Mouse (Mus musculus): ENCODE measurements around the gene Kcnf1.

The Kcnf1 gene

DNA sequence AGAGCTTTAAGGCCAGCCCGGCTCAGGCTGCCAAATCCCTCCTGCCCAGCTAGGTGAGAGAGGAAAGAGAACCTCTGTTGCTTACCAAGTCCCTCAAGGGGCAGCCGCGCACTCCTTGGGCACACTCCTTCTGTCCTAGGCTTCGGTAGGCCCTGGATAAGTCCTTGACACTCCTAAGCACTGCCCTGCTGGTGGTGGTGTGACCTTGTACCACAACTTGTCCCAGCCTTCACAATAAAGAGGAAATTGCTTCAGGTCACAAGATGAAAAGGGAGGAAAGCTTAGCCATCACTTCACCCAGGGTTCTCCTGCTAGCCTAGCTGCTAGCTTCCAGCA, at the start of gene Kcnf1:
Gene Kcnf1, minus strand, starts transcription at position 132 of the 336 bp plus-strand sequence.
- DNase-seq (ENCODE audit: low read depth, low spot score) = no peak

DNA sequence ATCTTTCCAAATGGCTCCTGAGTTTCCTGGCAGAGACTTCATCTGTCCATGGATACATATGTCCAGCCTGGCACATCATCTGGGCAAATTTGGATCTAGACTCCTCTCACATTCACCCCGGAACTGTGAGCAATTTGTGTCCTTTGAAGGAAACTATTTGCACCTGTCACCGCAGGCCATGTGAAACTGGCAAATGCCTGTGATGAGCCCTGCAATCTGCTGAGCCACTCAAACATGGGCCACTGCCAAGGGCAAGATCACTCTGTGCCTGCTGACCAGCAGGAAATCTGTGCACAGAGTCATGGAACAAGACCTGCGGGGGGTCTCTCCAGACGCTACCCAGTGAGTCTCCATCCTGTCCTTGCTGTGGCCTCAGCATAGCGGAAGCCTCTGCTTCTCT, 48.3 kb upstream of the Kcnf1 start:
- DNase-seq (ENCODE audit: low read depth, low spot score) = no peak

DNA sequence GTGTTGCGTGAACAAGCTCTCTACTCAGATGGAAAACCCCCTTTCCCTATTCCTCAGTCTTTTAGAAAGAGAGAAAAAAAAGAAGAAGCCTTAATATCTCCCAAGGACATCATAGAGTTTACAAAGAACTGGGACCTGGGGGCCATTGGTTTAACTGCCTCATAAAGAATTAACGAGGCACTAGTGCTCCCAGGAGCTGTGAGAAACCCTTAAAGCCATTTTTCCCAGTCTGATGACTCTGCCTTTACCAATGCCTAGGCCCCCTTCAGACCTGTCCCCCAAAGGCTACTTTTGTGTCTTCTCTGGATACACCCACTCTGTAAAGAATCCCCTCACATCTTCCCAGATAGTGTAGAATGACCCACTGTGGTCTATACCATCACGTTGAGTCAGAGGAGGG, 46.4 kb upstream of the Kcnf1 start:
- DNase-seq (ENCODE audit: low read depth, low spot score) = no peak

DNA sequence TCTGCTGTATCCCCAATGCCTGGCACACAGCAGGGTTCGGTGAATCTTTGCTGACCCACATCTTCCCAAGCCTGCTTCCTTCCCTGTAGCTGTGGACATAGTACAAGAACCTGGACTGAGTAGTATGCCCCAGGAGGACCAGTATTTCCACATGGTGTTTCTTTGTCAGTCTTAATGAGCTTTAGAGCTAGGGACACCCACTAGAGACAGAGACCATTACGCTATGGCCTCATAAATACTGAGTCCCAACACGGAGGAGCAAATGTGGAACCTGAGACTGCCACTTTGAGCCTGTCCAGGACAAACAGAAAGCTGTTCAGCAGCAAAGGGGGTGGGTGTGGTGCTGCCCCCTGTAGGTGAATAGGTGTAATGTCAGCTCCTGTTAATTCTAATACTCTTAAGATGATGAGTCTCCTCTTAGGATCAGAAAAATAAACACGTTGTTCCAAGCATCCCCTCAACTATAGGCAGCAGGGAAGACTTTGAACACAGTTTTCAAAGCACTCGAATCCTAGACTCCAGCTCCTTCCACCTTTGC, 45.3 kb upstream of the Kcnf1 start:
- no peak for DNase-seq (ENCODE audit: low read depth, low spot score)

DNA sequence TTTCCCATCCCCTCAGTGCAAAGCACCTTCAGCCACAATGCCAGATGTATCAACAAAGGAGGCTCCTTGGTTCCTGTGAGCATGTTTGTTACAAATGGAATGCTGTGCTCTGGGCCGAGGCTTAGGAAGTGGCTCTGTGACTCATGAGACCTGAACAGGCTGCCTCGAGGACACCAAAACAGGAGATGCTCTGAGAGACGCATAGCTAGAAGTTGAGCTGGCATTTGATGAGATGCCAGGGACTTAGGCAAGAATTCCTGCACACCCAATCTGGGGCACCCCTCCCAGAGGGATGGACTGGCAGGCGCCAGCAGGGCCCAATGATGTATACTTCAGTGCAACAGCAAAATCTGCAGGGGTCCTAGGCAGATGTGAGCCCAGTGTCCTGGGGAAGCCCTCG, 43.9 kb upstream of the Kcnf1 start:
- no peak for DNase-seq (ENCODE audit: low read depth, low spot score)

DNA sequence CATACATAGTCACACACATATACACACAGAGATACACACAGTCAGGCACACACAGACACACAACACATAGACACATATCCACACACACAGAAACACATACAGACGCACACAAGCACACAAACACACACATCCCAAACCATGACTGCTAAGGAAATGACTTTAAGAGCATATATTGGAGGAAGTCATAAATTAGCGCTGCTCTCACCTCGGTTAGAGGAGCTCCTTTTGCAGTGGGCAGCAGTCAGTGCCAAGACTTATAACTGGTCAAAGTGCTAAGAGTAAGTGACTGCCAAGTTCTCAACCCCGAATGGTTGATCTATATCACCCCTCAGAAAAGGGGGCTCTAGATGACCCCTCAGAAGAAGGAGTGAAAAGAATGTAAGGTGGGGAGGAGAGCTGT, 42.4 kb upstream of the Kcnf1 start:
- no peak for DNase-seq (ENCODE audit: low read depth, low spot score)

DNA sequence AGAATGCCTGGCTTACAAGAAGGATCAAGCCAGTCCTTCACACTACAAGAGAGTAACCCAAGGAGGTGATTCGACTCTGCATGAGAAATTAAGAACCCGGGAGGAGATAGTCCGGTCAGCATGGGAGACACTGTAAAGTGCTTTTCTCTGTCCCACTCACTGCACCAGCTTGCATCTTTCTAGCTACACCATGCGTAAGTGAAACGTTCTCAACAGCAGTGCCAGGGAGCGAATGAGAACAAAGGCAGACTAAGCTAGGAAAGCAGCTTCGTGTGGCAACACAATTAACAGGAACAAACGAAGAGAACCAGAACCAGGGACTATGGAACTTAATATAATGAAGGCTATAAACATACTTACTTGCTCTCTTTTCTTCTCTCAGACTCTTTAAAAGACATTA, 41.7 kb upstream of the Kcnf1 start:
- no peak for DNase-seq (ENCODE audit: low read depth, low spot score)

DNA sequence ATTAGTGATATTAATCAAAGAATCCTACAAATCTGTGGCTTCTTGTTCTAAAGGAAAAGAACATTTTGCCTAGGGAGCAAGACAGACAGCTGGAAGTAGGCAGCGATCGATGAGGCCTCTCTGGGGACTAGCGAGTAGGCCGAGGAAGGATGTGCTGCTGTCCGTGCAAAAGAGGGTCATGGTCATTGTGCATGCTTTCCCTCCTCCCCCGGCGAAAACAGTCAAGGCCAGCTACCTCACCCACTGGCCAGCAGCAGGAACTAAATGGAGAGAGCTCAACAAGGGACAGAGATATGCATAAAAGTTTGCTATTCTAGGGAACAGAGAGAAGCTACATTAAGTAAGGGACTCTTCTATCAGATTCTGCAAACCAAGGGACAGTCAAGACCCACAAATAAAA, 39.1 kb upstream of the Kcnf1 start:
- DNase-seq (ENCODE audit: low read depth, low spot score) = no peak

DNA sequence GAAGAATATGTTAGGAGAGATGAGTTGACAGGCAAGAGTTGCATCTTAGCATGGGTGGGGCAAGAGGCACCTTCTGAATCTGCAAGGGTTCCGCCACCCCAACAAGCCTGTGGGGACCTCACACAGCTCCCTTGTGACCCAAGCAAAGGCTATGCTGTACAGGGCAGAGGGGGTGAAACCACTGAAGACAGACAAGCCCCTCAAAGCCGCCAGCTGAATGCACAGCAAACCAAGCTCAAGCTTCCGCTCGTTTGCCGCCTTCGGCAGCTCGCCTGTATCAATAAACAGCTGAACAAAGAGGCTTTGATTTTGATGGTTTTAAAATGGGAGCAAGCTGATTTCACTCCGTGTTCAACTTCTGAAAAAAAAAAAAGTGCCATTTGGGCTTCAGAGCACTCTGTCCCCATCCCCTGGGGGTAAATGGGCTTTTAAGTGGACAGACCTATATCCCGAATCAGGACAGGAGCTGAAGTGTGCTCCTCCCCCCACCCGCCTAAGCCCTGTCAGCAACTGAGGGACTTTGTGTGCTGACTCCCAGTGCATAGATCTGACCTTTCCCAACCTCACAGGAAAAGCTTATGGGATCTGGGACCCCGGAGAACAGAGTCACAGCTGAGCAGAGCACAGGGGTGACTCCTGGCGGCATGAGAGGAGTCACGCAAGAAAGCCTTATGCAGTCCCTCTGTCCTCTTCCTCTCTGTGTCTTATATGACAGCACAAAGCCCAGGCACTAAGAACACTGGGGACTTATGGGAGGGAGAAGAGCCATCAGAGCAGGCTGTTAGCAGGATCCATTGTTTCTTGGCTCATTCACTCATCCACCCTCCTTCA, 26.0 kb upstream of the Kcnf1 start:
- no peak for DNase-seq (ENCODE audit: low read depth, low spot score)

DNA sequence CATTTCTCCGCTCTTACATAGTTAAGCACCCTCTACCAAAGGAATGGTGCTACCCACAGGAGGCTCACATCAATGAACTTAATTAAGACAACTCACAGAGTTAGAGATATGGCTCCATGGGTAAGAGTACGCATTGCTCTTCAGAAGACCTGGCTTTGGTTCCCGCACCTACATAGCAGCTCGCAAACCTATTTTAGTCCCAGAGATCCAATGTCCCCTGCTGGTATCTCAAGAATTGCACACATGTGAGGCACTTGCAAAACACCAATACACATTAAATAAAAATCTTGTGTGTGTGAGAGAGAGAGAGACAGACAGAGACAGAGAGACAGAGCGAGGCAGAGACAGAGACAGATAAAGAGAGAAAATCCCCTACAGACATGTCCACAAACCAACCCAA, 21.9 kb upstream of the Kcnf1 start:
- DNase-seq (ENCODE audit: low read depth, low spot score) = no peak

DNA sequence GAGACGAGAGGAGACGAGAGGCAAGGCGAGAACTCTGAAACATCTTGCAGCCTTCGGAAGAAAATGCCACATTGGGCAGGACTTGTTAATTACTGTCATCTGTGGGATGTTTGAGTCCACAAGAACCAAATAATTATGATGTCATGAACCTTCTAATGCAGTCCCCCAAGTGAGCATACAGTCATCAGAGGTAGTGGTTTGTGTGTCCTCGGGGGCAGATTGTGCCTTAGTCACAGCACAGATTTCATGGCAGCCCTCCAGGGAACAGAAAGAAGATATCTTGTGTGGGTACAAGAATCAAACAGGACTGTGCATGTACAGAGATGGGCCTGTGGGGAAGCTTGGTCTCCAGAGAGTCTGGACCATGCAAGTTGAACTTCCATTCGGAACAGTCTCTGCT, 17.5 kb upstream of the Kcnf1 start:
- no peak for DNase-seq (ENCODE audit: low read depth, low spot score)

DNA sequence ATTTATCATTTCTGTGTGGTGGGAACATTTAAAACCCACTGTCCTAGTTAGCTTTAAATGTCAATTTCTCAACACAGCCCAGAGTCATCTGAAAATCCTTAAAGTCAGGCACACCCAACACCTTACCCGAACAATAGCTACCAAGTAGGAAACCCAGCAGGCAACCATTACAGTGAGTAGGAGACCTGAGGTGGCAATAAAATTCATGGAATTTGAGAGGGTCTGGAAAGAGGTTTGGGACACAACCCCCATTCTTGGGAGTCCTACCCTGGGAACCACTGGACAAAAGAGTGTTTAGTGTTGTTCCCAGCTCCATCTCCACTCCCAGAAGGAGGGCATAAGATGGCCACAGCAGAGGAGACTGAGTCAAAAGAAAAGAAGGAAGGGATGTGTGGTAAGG, 16.6 kb upstream of the Kcnf1 start:
- DNase-seq (ENCODE audit: low read depth, low spot score) = no peak

DNA sequence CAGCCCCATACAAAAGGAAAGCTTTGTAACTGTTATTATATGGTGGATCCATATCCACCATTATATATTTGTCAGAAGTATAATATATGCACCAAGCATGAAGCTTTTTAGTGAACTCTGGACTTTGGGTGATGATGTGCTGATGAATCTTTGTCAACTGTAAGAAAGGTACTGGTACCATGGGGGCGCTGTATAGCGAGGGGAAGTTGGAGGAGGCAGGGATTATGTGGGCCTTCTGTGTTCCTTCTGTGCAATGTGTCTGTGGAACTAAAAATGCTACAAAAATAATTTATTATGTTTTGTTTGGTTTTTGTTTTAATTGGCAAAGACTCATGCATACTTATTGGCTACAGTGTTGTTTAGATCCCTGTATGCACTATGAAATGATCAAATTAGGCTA, 16.2 kb upstream of the Kcnf1 start:
- DNase-seq (ENCODE audit: low read depth, low spot score) = no peak

DNA sequence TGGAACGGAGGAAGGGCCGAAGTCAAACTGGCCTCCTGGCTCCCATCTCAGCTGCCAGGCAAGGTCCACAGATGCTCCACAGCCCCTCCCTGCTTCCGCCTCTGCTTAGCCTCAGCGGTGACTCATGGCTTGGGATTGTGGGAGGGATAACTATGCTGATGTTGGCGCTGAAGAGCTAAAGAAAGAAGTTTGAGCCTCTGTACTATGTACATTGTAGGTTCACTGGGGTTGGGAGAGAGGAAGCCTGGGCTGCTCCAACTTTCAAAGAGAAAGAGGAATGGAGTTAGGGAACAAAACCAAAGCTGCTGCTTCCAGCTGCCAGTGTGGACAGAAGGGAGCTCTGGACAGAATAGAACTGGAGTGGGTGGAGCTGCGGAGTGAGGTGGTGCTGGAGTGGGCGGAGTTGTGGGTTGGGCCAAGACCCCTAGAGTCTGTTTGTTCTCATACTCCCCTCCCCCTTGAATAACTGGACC, 7.7 kb upstream of the Kcnf1 start:
- no peak for DNase-seq (ENCODE audit: low read depth, low spot score)

DNA sequence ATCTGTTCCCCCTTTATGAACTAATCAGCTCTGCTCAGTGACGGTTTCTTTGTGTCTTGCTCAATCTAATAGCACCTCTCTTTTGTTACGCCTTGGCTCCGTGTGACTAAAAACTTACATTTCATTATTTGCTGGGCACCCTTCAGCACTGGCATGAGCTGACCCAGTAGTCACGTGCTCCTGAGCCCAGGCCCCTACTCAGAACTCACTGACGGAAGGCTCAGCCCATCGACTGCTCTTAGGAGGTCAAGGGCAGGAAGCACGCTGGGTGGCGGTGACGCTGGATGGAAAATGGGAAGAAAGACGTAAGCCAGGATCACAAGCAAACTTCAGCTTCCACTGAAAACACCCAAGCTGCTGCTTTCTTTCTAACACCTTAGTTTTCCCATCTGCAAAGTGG, 7.1 kb upstream of the Kcnf1 start:
- no peak for DNase-seq (ENCODE audit: low read depth, low spot score)

DNA sequence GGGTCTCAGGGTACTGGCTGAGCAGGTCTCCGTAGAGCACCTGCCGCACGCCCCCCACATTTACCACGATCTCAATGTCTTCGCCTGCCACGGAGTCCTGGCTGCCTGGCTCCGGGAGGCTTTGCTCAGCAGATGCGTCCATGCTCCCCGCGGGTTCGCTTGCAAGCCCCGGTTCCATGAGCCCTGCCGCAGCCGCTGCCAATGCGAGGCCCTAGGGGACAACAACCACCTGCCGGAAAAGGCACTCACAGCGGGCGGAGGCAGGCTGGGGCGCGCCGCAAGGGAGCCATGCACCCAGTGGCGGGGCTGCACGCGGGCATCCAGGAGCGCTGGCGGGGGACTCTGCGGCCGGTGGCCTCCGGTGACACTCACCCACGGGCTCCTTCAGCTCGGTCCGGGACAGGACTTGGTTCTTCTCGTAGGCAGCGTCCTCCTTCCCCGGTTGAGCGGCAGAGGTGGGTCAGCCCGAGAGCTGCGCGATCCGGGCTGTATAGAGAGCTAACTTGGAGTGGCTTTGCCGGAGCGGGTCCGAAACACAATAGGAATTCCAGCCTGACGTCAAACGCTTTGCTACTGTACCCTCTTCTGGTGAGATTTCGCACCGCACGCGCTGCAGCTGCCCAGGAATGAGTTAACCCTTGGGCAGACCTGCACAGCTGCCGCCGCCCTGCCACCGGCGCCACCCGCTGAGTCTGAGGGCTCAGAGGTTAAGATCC, 489 bp downstream of the Kcnf1 start:
- no peak for DNase-seq (ENCODE audit: low read depth, low spot score)

DNA sequence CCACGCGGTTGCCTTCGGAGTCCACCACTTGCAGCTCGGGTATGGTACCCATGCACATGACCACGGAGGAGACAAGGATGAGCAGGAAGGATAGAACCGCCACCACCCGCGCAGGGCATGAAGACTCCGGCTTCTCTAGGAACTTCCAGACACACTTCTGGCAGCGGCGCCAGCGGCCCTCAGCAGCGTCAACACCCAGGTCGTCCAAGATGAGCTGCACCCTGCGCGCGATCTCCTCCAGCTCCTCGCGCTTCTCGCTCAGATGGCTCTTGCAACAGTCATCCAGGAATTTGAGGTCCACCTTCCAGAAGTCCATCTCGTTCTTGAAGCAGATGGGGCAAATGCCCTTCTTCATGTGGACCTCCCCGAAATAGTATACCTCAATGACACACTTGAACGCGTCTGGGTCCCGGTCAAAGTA, 1.1 kb downstream of the Kcnf1 start:
- no peak for DNase-seq (ENCODE audit: low read depth, low spot score)

DNA sequence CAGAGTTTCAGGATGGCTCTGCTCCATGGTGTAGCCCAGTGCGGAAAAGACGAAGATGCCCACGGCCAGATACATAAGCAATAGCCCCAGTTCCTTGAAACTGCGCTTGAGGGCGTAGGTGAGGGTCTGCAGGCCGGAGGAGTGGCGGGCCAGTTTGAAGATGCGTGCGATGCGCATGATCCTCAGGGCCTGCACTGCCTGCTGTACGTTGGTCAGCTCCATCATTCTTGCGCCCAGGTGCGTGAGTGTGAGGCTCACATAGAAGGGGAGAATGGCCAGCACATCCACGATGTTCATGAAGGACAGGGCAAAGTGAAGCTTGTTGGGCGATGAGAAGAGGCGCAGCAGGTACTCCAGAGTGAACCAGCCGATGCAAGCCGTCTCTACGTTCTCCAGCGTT, 1.6 kb downstream of the Kcnf1 start:
- DNase-seq (ENCODE audit: low read depth, low spot score) = no peak

DNA sequence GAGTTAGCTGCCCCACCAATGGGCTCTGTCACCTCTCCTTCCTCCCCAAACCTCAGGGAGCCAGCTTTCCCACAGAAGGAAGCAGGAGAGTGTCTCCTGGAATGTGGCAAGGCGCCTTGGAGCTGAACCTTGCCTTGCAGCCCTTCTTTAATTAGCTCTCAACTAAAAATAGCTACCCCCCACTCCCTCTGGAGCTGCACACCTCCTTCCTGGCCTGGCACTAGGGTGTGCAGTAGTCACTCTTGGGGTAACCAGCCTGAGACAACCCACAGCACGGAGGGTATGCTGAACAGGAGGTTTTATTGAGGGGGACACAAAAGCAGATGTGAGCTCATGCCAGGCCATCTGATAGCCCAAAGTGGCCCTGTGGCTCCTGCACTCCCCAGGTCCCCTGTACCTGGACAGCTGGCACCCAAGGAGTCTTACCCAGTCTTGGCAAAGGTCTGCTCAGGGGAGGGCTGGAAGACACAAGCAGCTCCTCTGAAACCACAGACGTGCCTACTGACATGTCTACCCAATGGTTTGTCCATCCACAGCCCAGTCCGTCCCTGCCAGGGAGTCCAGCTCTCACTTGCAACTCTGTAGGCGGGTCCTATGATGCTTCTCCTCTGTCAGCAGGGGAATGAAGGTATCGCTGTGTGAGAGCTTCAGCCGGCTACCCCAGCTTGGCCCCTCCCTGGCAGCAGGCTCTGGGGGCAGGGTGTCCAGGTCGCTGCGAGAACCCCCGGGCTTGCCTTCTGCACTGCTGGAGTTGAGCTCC, 2.4 kb downstream of the Kcnf1 start:
- DNase-seq (ENCODE audit: low read depth, low spot score) = no peak

DNA sequence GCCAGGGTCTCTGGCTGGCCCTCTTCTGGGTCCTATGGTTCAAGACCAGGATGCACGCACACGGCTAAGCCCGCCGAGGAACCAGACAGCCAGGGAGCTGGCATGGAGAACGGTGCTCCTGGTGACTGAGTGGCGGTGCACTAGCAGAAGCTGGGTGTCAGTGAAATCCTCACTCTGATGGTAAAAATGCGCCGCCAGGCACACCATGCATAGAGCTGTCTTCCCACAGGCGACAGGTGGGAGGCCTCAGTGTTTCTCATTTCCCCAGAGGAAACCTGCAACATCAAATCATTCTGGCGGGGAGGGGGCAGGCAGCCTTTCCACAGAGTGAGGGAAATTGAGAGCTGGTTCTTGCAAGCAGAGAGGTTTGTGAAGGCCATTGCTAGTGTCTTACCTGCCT, 6.3 kb downstream of the Kcnf1 start:
- DNase-seq (ENCODE audit: low read depth, low spot score) = no peak

DNA sequence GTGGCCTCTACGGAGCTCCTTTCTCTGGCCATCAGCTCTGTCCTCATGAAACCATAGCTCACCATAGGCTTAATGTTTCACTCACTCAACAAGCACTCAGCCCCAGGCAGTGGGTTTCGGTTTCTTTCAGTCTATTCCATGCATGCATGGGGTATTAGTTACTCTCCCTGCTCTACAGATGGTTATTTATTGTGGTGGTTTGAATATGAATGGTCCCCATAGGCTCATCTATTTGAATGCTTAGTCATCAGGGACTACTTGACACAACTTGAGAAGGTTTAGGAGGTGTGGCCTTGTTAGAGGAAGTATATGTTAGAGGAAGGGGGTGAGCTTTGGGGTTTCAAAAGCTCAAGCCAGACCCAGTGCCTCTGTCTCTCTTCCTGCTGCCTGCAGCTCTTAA, 10.6 kb downstream of the Kcnf1 start:
- no peak for DNase-seq (ENCODE audit: low read depth, low spot score)

DNA sequence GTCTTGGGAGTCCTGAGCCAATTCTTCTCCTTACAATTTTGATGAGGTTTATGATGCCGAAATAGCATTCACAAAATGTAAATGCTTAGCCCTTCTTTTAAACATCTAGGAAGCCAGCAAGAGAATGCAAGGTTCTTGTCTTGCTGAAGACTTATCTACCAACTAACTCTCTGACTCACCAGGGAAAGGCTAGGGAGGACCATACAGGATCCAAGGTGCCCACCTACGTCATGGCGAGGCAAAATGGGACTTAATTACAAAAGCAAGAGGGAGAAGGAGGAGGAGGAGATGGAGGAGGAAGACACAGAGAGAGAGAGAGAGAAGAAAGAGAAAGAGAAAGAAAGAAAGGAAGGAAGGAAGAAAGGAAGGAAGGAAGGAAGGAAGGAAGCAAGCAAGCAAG, 12.7 kb downstream of the Kcnf1 start:
- DNase-seq (ENCODE audit: low read depth, low spot score) = no peak
